Mouse (Mus musculus) brain, embryonic 14.5 days (tissue): Measurements from ENCODE around the gene Sap30. TPM values are rescaled to one million over a fixed set of nuclear protein-coding genes. Genes with fewer than 3 reads are reported as not detected.
A peak's percentile ranks its signal among the peaks of the same experiment; 100 is the strongest.
"Not testable (repeated sequence)": the region's sequence is repeated elsewhere in the genome, so short reads cannot be mapped to it uniquely, and the experiment has no call there.

Experiments used
- DNase-seq: peaks from one replicate; pipeline ENCODE4 v3.0.0-alpha.2; 2011; ENCODE audit warnings: low read depth
- CTCF ChIP-seq: fragments of 200-500 bp; IDR thresholded peaks from 2 replicates; pipeline ENCODE4 v1.5.1; 2012; ENCODE audit warnings: inconsistent platforms, mild to moderate bottlenecking, moderate library complexity, borderline replicate concordance; ENCODE audit not compliant: insufficient read depth, insufficient read length; ENCODE audit errors: extremely low read depth
- POLR2A ChIP-seq: fragments of 200-500 bp; IDR thresholded peaks from 2 replicates; pipeline ENCODE4 v1.6.1; 2012; ENCODE audit warnings: mild to moderate bottlenecking, inconsistent platforms, borderline replicate concordance; ENCODE audit not compliant: poor library complexity, insufficient read depth, insufficient read length, severe bottlenecking; ENCODE audit errors: extremely low read depth
- polyA plus RNA-seq: library from polyadenylated mRNA; depleted of rRNA; stranded (reverse); fragments of >200 nt; gene quantifications from 2 replicates; pipeline ENCODE4 v1.2.3, GENCODE M21; 2012; rRNA removed

Gene Sap30
- polyA plus RNA-seq, 1 experiment = 39.6 TPM

DNA sequence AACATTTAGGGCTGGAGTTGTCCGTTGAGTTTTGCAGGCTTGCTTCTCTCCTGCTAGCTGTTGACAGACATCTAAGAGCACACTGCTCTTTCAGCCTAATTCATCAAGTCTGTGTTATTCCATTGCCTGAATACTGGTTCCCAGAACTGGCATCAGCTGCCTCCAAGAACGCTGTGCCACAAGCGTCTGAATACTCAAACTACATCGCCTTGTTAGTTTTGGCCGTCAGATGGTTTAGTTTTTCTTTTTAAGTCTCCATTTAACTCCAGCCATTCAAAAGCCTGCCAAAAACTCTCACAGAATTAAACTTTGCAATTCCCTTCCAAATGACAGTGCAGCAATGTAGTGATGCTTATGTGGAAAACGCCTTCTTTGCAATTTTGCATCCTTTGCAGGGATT, 30.5 kb downstream of the Sap30 start:
- peak; percentile 84 for DNase-seq
- no peak for TF ChIP-seq CTCF
- TF ChIP-seq POLR2A = no peak

DNA sequence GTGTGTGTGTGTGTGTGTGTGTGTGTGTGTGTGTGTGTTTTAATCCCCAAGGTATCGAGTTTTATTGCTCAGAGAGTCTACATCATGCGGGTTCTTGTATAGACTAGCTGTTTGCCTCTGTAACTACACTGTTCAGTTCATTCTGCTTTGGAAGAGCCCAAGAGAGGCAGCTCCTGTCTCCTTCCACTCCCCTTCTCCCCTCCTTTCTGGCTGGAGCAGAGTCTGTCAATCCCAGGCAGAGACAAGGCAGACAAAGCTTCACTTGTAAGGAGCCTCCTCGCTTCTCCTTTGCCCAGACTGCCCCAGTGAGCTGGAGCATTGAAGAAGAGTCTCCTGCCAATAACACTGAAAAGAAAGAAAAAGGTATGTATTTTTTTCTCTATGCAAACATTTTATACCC, 31.9 kb downstream of the Sap30 start, which contains the start of gene Scrg1:
Gene Scrg1, plus strand, starts transcription at position 159 of the 400 bp plus-strand sequence.
- peak; percentile 57 for DNase-seq
- TF ChIP-seq POLR2A (no peak), CTCF (no peak)

DNA sequence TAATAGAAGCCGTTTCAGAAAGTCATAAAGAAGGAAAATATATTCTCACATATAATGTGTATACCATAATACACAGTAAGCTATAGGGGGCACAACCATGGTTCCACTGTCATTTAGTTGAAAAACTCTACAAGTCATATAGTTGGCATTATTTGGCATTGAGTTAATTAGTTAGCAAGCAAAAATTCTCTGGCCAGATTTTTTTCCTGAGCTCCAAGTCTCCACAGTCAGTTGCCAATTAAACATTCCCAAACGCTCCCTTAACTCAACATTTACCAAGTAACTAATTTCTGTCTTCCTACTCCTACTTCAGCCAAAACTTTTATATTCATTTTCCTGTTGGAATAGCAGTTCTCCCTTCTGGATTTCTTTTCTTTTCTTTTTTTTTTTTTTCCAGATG, 34.3 kb downstream of the Sap30 start:
- no peak for TF ChIP-seq POLR2A
- DNase-seq = no peak

DNA sequence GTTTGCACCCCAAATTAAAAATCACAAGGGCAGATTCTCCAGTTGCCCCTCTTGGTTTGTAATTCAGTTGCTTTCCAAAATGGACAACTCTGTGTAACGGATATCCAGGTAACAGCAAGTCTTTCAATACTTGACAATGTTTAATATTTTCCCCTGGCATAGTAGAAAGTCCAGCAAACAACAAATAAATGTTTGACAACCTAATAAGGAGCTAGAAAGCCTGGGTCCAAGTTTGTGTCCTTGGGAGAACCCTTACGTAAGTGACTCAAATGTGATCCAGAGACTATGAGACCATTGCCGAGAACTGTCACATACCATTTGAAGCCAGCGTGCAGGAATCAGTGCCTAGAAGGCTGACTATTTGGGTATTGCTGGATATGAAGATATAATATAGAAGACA, 35.8 kb downstream of the Sap30 start:
- no peak for DNase-seq
- TF ChIP-seq CTCF (no peak), POLR2A (no peak)

DNA sequence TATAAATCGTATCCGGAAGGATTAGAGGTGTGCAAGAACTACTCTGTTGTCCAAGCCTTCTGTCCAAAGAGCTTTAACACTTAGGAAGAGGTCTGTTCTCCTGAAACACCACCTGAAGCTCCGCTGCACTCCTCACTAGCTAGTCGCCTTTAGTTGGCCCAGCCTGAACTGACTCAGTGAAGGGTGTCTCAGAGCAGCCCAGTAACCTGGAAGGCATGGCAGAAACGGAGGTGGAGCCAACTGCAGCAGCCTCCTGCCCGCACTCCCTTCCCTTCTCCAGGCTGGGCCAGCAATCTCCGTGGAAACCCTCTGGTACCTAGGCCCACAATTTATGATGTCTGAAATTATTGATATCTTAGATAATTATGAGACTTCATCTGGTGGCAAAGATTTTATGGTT, 36.9 kb downstream of the Sap30 start:
- no peak for TF ChIP-seq POLR2A
- TF ChIP-seq CTCF = no peak
- no peak for DNase-seq

DNA sequence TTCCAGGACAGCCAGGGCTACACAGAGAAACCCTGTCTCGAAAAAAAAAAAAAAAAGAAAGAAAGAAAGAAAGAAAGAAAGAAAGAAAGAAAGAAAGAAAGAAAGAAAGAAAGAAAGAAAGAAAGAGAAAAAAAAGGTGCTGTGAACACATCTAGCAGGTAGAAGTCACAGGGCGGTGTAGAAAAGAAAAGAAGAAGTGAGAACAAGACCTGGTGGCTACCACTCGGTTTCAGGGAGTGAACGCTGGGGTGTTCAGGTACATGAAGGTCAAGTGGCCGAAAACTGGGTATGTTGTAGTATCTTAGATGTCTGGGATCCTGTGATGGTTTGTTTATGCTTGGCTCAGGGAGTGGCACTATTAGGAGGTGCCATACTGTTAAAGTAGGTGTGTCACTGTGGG, 41.8 kb downstream of the Sap30 start:
- DNase-seq = not testable (repeated sequence)

DNA sequence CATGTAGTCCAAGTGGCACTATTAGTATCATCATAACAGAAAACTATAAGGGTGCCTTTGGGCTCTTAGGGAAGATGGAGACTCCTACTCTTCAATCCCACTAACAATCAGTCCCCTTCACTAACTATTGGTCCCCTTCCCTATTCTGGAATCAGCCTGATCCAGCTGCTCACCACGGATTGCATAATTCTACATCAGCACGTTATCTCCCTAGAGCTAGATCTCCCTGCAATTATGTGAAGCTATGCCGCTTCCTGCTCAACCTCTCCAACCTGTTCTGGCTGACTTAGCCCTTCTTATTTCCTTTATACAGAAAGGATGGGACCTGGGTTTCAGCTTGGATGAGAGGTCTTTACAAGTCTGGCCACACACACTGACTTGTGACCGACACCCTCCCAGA, 44.4 kb downstream of the Sap30 start:
- no peak for DNase-seq
- TF ChIP-seq POLR2A (no peak), CTCF (no peak)

DNA sequence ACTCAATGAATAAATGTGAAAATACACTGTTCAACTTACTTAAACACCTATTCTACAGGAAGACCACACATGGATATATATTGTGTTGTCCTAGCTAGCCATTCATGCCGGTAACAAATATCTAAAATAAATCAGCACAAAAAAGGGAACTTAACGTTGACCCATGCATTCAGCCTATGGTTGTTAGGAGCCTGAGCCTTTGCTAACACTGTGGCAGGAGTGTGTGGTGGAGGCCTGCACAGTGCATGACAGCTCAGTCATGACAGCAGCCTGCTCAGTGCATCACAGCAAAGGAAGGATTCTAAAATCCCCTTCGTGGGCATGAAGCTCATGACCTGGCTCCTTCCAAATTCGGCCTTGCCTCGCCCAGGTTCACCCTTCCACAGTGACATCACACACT, 46.1 kb downstream of the Sap30 start:
- no peak for TF ChIP-seq POLR2A
- no peak for TF ChIP-seq CTCF
- no peak for DNase-seq

DNA sequence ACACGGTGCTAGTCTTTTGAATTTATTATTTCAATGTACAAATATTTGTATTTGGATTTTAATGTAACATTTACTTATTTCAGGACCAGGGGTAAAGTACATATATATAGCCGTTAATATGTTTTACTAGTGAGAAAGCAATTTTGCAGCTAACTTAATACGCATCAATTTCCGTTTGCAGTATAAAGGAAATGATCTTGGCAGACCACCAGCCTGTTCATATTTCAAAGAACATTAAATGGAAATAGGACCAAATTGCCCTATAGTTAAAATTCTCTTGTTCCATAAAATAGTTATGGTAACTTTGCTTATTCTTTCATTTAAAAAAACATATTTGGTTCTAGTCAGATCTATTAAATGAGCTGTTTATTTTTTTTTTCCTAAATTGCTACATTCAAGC, 46.5 kb downstream of the Sap30 start:
- no peak for DNase-seq
- TF ChIP-seq CTCF (no peak), POLR2A (no peak)

DNA sequence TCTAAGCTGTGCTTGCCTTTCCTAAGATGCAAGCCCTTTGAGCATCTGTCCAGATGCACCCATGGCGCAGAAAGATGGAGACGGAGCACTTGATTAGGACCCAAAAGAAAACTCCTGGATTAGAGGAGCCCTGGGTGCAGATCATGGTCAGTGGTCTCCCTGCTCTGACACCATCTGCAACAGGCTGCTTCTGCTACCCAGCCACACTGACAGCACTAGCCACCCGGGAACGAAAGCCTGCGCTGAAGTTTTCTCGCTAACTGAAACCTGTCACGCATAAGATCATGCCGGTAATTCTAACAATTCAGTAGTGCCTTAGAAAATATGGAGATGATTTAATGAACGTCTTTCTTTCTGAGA, 51.2 kb downstream of the Sap30 start:
- no peak for DNase-seq
- TF ChIP-seq CTCF (no peak), POLR2A (no peak)

DNA sequence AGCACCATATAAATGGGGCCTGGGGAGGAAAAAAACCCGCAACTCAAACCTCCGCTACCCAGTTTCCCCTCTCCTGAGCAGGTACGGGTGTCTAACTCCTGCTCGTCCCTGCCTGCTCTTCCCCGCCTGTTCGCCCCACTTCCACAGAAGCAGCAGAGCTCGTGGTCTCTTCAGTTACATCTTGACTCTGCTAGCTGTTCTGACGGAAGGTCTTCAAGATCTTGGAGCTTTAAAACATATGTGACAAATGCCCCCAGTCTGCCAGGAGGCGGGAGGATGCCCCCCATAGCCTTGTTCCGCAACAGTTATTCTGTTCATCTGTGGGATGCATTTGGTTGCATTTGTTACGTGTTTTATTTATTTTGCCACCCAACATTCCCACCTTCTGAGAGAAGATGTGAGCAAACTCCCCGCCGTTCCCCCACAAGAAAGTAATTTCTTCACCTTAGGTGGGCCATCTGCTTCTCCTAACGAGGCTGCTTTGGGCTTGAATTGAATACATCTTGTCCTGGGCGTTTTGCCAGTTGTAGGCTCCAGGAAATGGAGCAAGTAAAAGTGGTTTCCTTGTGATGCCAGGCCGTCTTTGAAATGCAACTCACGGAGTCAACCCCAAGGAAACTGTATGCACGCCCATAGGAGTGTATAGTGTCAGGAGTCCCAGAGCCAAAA, 51.8 kb downstream of the Sap30 start:
- no peak for TF ChIP-seq CTCF
- no peak for TF ChIP-seq POLR2A
- DNase-seq = peak; percentile 95

DNA sequence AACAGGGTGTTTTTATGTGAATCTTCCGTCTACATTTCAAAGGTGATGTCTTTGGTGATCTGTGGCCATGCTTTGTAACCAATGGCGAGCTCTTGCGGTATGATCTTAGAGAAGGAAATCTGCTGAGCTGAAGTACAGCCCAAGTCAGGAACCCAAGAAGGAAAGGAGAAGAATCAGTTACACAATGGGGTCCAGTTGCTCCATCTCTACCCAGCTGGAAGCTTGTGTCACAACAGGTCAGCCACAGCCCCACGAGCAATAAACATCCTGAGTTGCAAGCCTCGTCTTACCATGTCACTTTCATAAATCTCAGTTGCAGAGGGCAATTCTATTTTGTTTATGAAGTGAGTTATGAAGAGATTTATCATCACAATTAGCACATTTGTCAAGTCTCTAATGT, 54.9 kb downstream of the Sap30 start:
- no peak for TF ChIP-seq CTCF
- TF ChIP-seq POLR2A = no peak
- no peak for DNase-seq

Other genes starting within 250 kb of the Sap30 start
- gene Hand2, start 166.9 kb downstream of the Sap30 start, polyA plus RNA-seq = 0.07 and 0.29 TPM in 2 replicates
- gene Scrg1, start 31.9 kb downstream of the Sap30 start, polyA plus RNA-seq = 5.3 and 5.7 TPM in 2 replicates
- 70.5 and 87.7 TPM in 2 replicates for gene Hmgb2, start 24.0 kb upstream of the Sap30 start, polyA plus RNA-seq
- 7.0 and 8.2 TPM in 2 replicates for gene Galnt7, start 165.2 kb upstream of the Sap30 start, polyA plus RNA-seq